Mouse (Mus musculus) embryonic facial prominence, embryonic 10.5 days (tissue): Measurements from ENCODE around the gene Olfm1. TPM values are rescaled to one million over a fixed set of nuclear protein-coding genes. Genes with fewer than 3 reads are reported as not detected.

Source experiments
- DNase-seq: peaks from one replicate; pipeline ENCODE4 v3.0.0-alpha.2; 2017; ENCODE audit warnings: low spot score
- H3K27ac ChIP-seq: fragments of 300-500 bp; sonication (generic); replicated peaks from 2 replicates; pipeline ENCODE4 v1.5.1; 2016; ENCODE audit warnings: mild to moderate bottlenecking
- H3K27me3 ChIP-seq: fragments of 300-500 bp; sonication (generic); replicated peaks from 2 replicates; pipeline ENCODE4 v1.6.1; 2016; ENCODE audit warnings: low read depth, mild to moderate bottlenecking; ENCODE audit not compliant: poor library complexity, severe bottlenecking
- H3K36me3 ChIP-seq: fragments of 300-500 bp; sonication (generic); replicated peaks from 2 replicates; pipeline ENCODE4 v1.6.1; 2016; ENCODE audit warnings: mild to moderate bottlenecking, moderate library complexity
- H3K4me1 ChIP-seq: fragments of 300-500 bp; sonication (generic); 2 replicates; pipeline ENCODE4 v1.6.1; 2016
- H3K4me3 ChIP-seq: fragments of 300-500 bp; sonication (generic); 2 replicates; pipeline ENCODE4 v1.5.1; 2016; ENCODE audit warnings: mild to moderate bottlenecking, moderate library complexity
- H3K9me3 ChIP-seq: fragments of 300-500 bp; sonication (generic); 2 replicates; pipeline ENCODE4 v1.6.1; 2016; ENCODE audit warnings: mild to moderate bottlenecking
- WGBS: fragments of 180-500 bp; shearing (Covaris S2); methylation state at CpG from one replicate; pipeline ENCODE4 v1.1.7; 2016; 5-methylcytosine and 5-hydroxymethylcytosine counted together
- polyA plus RNA-seq: library from polyadenylated mRNA; unstranded; fragments of >200 nt; fragmentation: Nextera tagmentation; extraction: Ambion mirVana; gene quantifications from 2 replicates; pipeline ENCODE4 v1.2.1, GENCODE M21; 2016

The Olfm1 gene
- polyA plus RNA-seq, 1 experiment from 2014 or later = 16.8 TPM

DNA sequence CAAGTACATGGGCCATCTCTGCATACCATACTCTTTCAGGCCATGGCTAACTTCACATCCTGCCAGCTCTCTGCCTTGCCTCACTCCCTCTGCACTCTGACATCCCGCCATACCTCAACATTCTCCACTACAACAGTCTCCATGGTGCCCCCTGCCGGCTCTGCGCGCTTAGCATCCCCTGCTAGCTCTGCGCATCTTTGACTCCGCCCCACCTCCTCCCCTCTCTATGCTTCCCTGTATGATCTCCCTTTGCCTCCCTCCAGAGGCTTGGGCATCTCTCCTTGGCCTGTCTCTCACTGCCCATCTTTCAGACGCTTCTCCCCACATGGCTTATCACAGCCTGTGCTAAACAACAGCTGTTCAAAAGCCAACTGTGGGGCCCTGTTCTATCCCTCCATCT is 85.4 kb downstream of the Olfm1 start:
- H3K27me3 ChIP-seq = no peaks in the 10 kb centered on the region
- H3K4me3 ChIP-seq = no peak overlapping the region
- peak; percentile 81 for DNase-seq
- H3K9me3 ChIP-seq = no peaks in the 10 kb centered on the region
- 8% methylated on average over 7 of the region's 7 CpGs for WGBS
- no peak overlapping the region; the same call in 1 of the 2 replicates for H3K27ac ChIP-seq
- H3K36me3 ChIP-seq = no peaks in the 10 kb centered on the region
- H3K4me1 ChIP-seq = peaks cover 15% of the 10 kb centered on the region

DNA sequence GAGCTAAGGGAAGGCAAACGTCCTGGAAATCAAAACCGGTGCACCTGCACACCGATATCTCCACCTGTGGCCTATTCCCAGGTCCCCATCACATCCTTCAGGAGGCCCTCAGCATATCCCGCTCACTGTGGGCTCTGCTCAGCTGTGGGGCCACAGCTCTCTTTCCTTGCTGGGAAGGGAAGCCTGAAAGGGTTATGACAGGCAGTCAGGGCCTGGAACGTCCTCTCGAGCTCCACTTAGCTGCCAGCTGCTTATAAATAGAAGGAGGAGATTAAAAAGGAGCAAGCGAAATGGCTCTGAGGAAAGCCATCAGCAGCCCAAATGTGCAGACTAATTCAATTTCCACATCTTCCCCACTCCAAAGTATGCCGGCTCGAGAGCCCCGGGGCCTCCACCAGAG is 86.1 kb downstream of the Olfm1 start:
- Histone ChIP-seq H3K4me3 (no peak overlapping the region), H3K27ac (0 out of 2 replicates have a peak overlapping the region, but pooled peaks have one; percentile 35), H3K36me3 (no peaks in the 10 kb centered on the region), H3K9me3 (no peaks in the 10 kb centered on the region), H3K4me1 (peaks cover 15% of the 10 kb centered on the region), H3K27me3 (no peaks in the 10 kb centered on the region)
- WGBS = 79% methylated on average over 10 of the region's 10 CpGs
- no peak for DNase-seq

Other genes starting within 250 kb of the Olfm1 start
- not detected in 2 replicates for gene Fcnb, start 108.1 kb upstream of the Olfm1 start, polyA plus RNA-seq